Mouse (Mus musculus) layer of hippocampus, postnatal 36 days (tissue): ENCODE measurements around the gene 2610528A11Rik. TPM values are rescaled to one million over a fixed set of nuclear protein-coding genes. Genes with fewer than 3 reads are reported as not detected.
A peak's percentile ranks its signal among the peaks of the same experiment; 100 is the strongest.
"Not testable (repeated sequence)": the region's sequence is repeated elsewhere in the genome, so short reads cannot be mapped to it uniquely, and the experiment has no call there.

ENCODE experiments used
- DNase-seq, 2 experiments: peaks; one replicate each; pipeline ENCODE4 v3.0.0; 2022
- total RNA-seq, 2 experiments: library from RNA; stranded (reverse); gene quantifications; 2 replicates each; pipeline ENCODE4 v1.2.3; 2021

Gene 2610528A11Rik
- 1 to 10 TPM in 1 of 2 experiments, under 1 TPM in 1; 0.52 to 1.4 TPM for total RNA-seq

GRCm38 (mm10) chr14:37113922-37114321, at the start of gene 2610528A11Rik:
2610528A11Rik (minus strand) TSS chr14:37114022.
- no peak for DNase-seq

GRCm38 (mm10) chr14:37163277-37163956, 49.6 kb upstream of the 2610528A11Rik start:
- DNase-seq, result no peak

GRCm38 (mm10) chr14:37154391-37154790, 40.6 kb upstream of the 2610528A11Rik start:
- DNase-seq, result no peak

GRCm38 (mm10) chr14:37139051-37139710, 25.4 kb upstream of the 2610528A11Rik start:
- no peak for DNase-seq

- DNase-seq, result not testable (repeated sequence)
These were observed 23.8 kb upstream of the 2610528A11Rik start for GRCm38 (mm10) chr14:37137596-37137995.

- no peak for DNase-seq
These were observed 22.3 kb upstream of the 2610528A11Rik start for GRCm38 (mm10) chr14:37136110-37136509.

- DNase-seq, result no peak
These were observed 21.8 kb upstream of the 2610528A11Rik start for GRCm38 (mm10) chr14:37135671-37136070.

GRCm38 (mm10) chr14:37135127-37135593, 21.3 kb upstream of the 2610528A11Rik start, which contains the start of gene Ghitm:
Ghitm (minus strand) TSS chr14:37135272.
- DNase-seq, result peak; percentile 98

GRCm38 (mm10) chr14:37134304-37135126, 20.7 kb upstream of the 2610528A11Rik start:
- no peak for DNase-seq

GRCm38 (mm10) chr14:37127652-37128051, 13.8 kb upstream of the 2610528A11Rik start:
- DNase-seq, result no peak

GRCm38 (mm10) chr14:37119233-37119632, 5.4 kb upstream of the 2610528A11Rik start:
- DNase-seq, result no peak

GRCm38 (mm10) chr14:37112931-37113330, 891 bp downstream of the 2610528A11Rik start:
- DNase-seq, result no peak

GRCm38 (mm10) chr14:37111371-37111770, 2.5 kb downstream of the 2610528A11Rik start:
- DNase-seq, result no peak

GRCm38 (mm10) chr14:37110456-37110855, 3.4 kb downstream of the 2610528A11Rik start:
- no peak for DNase-seq

GRCm38 (mm10) chr14:37109975-37110374, 3.8 kb downstream of the 2610528A11Rik start:
- no peak for DNase-seq

- DNase-seq, result no peak
These were observed 4.4 kb downstream of the 2610528A11Rik start for GRCm38 (mm10) chr14:37109460-37109859.

- no peak for DNase-seq
These were observed 8.0 kb downstream of the 2610528A11Rik start for GRCm38 (mm10) chr14:37105846-37106245.

GRCm38 (mm10) chr14:37104747-37105146, 9.1 kb downstream of the 2610528A11Rik start:
- no peak for DNase-seq

GRCm38 (mm10) chr14:37102484-37102883, 11.3 kb downstream of the 2610528A11Rik start:
- no peak for DNase-seq

- no peak for DNase-seq
These were observed 12.3 kb downstream of the 2610528A11Rik start for GRCm38 (mm10) chr14:37101531-37101930.

- DNase-seq, result peak; percentile 15 to 22
These were observed 15.8 kb downstream of the 2610528A11Rik start, which contains the start of gene Cdhr1 for GRCm38 (mm10) chr14:37097956-37098530. Cdhr1 (minus strand) TSS chr14:37098347.

- no peak for DNase-seq
These were observed 18.3 kb downstream of the 2610528A11Rik start for GRCm38 (mm10) chr14:37095556-37095955.
